Mouse (Mus musculus): ENCODE measurements around the gene Gm20390. TPM values are rescaled to one million over a fixed set of nuclear protein-coding genes. Genes with fewer than 3 reads are reported as not detected.
A peak's percentile ranks its signal among the peaks of the same experiment; 100 is the strongest.

Gm20390 gene
- total RNA-seq (2021) = 100 to 1,000 TPM in 1 of 2 experiments, 10 to 100 TPM in 1; 88.1 to 124 TPM

DNA sequence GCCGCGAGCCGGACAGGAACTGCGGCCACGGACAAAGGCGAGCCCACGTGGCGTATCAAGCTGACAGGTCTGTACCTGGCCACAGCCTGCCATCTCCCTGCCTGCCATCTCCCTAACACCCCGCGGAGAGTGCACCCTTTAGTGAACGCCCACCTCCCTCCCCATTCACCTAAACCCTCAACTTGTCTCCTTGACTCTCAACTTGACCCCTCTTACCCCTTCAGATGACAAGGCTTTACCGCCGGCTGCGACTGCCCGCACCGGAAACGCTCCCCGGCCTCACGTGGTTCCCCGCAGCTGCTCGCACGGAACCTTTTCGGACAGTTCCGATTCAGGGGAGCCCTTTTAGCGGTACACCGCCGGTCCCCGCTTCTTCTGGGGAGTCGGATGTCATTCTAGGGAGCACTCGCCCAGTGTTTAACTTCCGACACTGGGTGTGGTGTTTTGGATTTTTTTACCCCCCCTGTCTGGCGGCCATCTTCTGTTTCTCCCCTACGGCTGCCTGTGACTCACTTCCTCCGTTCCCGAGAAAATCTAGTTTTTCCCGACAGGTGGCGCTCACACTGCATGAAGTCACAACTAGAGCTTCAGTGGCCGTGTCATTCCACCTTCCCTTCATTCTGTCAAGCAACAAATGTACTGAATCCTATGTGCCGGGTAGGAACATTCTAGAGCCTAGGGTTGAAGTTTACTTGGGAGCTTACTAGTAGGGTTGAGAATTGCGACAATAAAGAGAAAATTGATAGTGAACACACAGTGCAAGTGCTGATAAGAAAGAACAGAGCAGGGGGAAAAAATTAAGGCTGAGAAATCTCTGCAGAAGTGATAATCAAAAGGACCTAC, at the start of gene Gm20390, which contains the start of gene Nme1:
Gene Gm20390 (minus strand): TSS at position 289 of the 843 bp plus-strand sequence.
Gene Nme1 (minus strand): TSS at position 517 of the 843 bp plus-strand sequence.
- peak; percentile 98 for DNase-seq (ENCODE audit: extremely low spot score in 1 of 2, low spot score in 1 of 2)

DNA sequence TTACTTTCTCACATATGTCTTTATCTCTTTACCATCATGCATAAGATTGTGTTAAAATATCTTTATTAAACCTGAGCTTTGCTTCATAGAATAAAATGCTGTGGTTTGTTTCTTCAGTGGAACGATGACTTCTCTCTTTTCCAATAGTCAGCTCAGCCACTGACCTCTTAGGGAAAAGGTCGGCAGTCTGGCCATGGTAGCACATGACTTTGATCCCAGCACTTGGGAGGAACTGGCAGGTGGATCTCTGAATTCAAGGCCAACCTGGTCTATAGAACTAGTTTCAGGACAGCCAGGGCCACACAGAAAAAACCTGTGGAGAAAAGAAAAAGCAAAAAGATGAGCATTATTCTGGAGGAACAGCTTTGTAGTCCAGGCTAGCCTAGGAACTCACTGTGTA, 35.3 kb upstream of the Gm20390 start:
- no peak for DNase-seq (ENCODE audit: extremely low spot score in 1 of 2, low spot score in 1 of 2)

DNA sequence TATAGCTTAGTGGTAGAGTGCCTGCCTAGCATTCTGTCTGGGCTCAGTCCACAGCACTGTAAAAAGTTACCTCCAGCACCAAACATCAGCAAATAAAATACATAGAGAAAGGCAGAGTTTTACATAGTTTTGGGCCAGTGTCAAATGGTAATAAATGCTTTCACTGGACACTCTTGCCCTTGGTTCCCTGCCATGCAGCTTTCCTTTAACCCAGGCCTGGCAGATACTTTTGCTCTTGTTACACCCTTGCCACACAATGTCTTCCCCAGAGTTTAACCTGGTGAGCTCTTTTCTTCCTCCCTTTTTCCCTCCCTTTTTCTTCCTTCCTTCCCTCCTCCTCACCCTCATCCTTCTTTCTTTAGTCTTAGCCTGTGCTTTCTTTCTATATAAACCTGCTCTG, 31.2 kb upstream of the Gm20390 start:
- DNase-seq (ENCODE audit: extremely low spot score in 1 of 2, low spot score in 1 of 2) = no peak

DNA sequence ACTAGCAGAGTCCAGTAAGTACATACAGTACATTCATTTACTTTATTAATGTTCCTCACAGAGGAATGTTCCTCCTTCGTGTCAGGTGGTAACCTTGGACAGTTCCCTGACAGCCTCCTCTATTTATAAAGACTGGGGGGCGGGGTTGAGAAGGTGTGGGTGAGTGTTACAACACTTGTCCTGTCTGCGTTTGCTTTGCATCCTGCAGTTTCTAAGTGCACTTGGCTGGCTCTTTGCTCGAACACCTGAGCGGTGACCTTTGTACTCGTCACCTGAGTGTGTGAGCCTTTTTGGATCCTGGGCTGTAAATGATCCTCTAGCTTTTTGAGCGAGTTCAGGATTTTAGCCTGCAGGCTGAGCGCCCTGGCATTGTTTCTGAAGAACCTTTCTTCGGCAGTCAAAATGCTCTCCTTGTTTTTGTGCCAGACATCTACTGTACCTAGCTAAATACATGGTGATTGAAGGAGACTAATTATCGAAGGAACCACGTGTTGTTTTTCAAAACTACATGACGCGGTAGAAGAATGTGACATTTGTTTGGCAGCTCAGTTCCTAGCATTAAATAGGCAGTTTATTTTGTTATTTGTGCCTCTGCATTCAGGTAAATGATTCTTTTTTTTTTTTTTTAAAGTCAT, 29.2 kb upstream of the Gm20390 start:
- no peak for DNase-seq (ENCODE audit: extremely low spot score in 1 of 2, low spot score in 1 of 2)

DNA sequence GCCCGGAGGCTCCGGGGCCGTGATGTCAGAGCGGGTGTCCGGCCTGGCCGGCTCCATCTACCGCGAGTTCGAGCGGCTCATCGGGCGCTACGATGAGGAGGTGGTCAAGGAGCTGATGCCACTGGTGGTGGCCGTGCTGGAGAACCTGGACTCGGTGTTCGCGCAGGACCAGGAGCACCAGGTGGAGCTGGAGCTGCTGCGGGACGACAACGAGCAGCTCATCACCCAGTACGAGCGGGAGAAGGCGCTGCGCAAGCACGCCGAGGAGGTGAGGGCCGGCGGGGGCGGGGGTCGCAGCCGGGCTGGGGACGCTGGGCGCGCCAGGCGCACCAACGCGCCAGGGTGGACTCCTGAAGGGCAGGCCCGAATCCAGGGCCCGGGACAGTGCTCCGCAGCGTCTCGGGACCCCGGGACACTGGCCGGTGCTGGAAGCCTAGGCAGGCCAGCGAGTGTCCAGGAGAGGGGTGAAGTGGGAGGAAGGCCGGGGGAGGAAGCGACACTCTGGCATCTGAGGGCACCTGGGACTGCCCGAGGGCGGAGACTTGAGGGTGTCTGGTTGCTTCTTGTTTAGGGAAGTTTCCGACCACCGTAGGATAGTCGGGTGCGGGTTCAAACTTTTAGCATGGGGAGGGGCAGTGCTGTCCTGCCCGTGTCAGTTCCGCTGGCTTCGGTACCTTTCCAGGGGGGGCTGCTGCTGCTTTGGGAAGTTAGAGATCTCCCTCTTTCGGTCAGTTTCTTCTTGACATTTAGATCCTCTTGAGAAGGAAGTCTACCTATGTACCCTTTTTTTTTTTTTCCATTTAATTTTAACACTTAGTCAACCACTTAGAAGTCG, 28.4 kb upstream of the Gm20390 start:
- peak; percentile 7 to 44 for DNase-seq (ENCODE audit: extremely low spot score in 1 of 2, low spot score in 1 of 2)

DNA sequence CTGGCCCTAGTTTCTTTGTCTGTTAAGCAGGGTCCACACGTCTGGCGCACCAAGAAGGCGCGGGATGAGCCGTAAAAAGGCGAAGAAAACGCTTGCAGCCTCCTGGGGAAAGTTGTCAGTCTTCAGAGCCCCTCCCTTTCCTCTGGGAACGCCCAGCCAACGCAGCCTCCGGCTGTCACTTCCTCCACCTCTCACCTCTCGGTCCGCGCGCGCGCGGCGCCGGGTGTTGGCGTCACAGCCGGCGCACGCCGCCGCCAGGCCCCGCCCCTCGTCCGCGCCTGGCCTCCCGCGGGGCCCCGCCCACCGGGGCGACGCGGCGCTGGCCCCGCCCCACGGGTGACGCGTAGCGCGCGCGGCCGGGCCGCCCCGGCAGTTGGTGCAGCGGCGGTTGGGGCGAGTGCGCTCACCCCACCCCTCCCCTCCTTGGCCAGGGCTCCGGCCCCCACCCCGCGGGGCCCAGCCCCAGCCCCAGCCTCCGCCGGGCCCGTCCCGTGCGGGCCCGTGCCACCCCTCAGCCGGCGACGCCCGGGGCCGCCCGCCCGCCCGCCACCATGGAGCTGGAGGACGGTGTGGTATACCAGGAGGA, 27.7 kb upstream of the Gm20390 start, which contains the start of gene Spag9:
Gene Spag9 (plus strand): TSS at position 372 of the 586 bp plus-strand sequence.
- peak; percentile 70 to 80 for DNase-seq (ENCODE audit: extremely low spot score in 1 of 2, low spot score in 1 of 2)

DNA sequence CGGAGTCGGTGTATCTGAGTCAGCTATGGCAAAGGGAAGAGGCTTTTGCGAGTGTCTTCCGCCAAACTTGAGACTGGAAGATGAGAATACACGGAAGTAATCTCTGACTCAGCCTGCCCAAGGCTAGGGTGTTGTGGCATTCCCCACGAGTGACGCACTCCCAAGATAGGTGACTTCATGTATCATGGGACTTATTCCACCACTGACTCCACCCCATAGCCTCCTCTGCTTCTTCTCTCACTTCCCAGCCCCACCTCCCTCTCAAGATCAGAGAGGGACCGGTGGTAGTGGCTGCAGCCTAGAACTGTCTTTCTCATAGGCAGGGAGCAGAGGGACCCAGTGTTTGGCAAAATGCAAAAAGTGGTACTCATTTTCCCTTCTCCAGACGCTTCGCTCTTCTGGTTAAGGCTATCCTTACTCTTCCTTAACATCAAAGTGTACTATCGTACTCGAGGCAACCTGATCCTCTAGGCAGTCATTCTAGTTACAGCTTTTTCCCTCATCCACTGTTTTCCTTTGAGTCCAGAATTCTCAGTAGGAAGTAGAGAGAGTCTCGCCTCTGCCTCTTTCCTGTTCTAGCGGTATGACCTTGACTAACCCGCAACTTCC, 27.1 kb upstream of the Gm20390 start:
- DNase-seq (ENCODE audit: extremely low spot score in 1 of 2, low spot score in 1 of 2) = peak; percentile 27 to 48

DNA sequence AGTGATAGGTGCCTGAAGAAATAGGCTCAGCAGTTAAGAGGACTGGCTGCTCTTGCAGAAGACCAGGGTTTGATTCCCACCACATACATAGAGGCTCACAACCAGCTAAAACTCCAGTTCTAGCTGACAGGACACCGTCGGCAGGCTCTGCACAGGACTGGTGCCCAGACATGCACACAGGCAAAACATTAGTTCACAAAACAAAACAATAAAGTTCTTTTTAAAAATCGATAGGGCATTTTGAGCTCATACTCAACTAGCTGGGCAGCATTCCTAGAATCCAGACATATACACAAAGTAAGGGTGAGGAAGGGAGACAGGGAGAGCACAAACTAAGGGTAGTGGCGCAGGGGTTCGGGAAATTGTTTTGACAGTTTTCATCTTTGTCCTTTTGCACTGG, 26.4 kb upstream of the Gm20390 start:
- DNase-seq (ENCODE audit: extremely low spot score in 1 of 2, low spot score in 1 of 2) = no peak

DNA sequence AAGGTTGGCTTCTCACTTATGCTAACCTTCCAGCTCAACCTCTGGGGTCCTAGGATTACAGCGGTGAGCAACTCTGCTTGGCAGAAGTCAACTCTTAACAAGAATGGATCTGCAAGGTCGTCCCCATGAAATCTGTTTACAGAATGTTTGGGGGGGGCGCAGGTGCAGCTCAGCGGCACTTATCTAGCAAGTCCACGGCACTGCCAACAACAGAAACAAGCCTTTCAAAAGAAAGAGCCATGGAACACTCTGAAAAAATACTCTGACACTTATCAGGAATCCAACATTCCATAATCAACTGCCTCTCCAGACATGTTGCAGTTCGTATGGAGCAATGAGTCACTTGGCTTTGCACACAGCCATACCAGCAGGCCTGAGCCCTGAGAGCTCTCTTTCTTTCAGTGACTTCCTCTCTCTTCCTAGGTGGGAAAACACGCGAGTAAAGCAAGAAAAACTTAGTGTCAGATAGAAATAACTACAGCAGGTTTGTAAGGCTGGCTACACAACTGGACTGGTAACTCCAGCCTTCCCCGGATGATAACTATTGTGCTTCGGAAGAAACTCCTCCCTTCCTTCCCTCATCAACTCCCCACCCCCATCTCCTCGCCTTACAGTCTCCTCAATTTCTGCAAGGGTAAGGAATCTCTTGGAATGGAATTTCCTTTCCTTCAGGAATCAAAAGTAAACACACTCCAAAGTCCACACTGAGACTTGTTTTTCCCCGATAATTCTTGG, 20.4 kb upstream of the Gm20390 start:
- DNase-seq (ENCODE audit: extremely low spot score in 1 of 2, low spot score in 1 of 2) = no peak

DNA sequence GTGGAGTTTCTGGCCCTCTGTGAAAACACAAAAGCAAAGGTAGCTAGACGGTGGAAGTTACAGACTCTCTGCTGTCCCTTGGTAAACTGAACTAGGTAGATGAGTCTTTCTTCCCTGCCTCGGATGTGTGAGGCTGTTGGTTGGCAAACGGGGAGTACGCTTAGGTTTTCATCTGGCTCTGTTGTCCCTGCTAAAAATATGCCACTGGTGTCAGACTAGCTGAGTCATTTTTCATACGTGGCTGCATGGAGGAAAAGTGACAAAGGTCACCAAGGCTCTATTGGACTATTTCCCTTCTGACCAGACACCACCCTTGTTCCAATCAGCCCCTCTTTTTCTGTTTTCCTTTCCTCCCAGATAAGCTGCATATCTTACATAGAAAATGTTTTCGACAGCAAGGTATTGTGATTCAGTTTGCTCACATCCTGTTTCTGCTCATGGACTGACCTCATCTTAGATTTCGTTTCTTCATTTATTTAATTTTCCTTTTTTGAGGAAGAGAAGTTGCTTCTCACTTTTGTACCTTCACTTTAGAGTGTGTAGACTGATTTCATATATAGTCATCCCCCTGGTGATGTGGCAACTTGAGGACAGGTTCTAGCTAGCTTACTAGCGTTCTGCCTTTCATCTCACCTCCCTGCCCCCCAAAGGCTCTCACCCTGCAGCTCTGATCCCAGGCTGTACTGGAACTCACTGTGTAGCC, 19.7 kb upstream of the Gm20390 start:
- DNase-seq (ENCODE audit: extremely low spot score in 1 of 2, low spot score in 1 of 2) = no peak

DNA sequence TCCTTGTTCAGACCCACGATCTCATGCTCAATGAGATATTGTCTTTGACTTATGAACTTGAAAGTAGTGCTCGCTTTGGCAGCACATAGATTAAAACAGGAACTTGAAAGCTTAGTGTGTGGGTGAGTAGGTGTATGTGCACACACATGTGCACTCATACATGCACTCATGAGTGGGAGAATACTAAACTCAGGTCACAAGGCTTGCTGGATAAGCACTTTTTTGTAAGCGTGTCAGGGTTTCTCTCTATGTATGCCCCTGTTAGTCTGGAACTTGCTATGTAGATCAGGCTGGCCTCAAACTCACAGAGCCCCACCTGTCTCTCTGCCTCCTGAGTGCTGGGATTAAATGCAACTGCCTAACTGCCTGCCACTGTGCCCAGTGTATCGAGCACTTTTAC, 18.9 kb upstream of the Gm20390 start:
- DNase-seq (ENCODE audit: extremely low spot score in 1 of 2, low spot score in 1 of 2) = no peak

DNA sequence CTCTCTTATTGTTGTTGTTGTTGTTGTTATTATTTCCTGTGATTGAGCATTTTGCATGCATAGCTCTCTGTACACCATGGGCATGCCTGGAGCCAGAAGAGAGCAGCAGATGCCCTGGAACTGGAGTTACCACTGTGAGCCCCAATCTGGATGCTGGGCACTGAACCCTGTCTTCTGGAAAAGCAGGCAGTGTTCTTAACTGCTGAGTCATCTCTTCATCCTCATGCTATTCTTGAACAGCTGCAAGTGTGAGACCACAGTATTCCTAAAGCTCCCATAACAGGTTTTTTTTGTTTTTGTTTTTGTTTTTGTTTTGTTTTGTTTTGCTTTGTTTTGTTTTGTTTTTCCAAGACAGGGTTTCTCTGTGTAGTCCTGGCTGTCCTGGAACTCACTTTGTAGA, 18.2 kb upstream of the Gm20390 start:
- DNase-seq (ENCODE audit: extremely low spot score in 1 of 2, low spot score in 1 of 2) = no peak

DNA sequence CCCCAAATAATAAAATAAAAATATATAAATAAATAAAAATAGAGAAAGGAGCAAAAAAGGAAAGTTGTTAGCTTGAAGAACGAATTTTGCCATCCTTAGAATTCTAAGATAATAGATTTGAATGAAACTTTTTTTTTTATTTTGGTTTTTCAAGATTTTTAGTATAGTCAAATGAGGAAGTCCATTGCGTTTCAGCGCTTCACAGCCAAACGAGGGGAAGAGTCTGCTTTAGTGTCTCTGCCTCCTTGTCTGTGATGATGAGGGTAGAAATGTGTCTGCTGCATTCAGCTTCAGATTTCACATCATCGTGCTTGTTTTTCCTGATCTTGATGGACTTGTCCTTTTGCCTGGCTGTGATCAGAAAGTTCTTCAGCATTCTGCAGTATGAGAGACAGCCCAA, 17.2 kb upstream of the Gm20390 start:
- no peak for DNase-seq (ENCODE audit: extremely low spot score in 1 of 2, low spot score in 1 of 2)

DNA sequence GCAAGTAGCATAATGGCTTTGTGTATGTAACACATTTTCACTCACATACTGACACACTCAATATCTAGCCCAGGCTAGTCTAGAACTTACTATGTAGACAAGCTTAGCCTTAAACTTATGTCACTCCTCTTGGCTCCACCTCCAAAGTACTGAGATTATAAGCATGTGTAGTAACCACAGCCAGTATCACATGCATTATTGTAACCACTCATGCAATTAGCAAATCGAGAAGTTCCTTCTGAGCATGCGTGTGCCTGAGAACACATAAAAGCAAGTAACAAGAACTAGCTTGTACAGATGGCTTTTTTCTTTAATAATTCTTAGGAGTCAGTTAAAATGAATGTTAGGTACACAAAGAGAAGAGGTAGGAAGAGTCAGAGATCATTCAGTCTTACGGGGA, 16.5 kb upstream of the Gm20390 start:
- no peak for DNase-seq (ENCODE audit: extremely low spot score in 1 of 2, low spot score in 1 of 2)

DNA sequence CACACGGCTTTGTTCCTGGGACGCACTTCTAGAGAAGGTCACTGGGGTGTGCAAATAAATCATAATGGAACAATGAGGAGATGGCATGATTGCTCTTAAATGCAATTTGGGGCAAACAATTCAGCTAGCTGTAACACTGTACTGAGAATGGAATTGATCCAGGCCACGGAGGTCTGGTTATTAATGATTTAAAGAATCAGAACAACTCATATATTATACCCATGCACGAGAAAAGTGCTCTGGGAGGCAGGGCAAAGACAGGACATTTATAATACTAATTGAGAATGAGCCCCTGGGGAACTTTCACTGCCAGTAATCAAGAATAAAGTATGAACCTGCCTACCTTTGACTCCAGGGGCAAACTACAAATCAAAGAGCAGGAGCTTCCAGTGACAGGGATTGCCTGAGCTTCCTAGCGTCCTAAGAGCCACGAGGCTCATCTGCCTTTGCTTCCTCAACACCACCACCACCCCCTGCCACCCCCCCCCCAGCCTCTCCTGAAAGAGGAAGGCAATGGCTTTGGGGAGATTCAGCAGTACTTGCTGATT, 11.5 kb upstream of the Gm20390 start:
- DNase-seq (ENCODE audit: extremely low spot score in 1 of 2, low spot score in 1 of 2) = no peak

DNA sequence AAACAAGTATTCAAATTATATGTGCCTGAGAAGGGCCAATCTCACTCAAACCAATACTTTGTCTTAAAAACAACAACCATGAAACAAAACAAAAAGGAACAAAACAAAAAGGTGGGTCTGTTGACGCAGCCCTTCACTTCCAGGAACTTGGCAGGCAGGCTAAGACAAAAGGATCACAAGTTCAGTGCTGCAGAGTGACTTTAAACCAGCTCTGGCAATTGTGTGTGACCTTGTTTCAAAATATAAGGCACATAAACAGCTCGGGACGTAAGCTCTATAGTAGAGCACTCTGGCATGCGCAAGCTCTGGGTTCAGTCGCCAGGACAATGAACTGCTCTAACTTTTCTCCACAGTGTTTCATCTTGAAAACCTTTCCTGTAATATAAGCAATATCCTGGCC, 4.9 kb upstream of the Gm20390 start:
- DNase-seq (ENCODE audit: extremely low spot score in 1 of 2, low spot score in 1 of 2) = no peak

DNA sequence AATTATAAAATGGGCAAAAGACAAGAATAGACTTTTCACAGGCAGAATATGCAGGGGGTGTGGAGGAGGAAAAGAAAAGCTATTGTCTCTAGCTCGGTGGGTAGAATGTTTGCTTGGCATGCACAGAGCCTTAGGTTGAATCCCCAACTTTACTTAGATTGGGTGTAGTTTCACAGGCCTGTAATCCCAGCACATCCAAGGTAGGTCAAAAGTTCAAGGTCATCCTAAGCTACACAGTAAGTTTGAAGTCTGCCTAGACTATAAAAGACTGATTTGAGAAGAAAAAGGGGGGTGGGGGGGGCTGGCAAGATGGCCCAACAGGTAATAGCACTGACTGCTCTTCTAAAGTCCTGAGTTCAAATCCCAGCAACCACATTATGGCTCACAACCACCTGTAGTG, 1.7 kb upstream of the Gm20390 start:
- no peak for DNase-seq (ENCODE audit: extremely low spot score in 1 of 2, low spot score in 1 of 2)

DNA sequence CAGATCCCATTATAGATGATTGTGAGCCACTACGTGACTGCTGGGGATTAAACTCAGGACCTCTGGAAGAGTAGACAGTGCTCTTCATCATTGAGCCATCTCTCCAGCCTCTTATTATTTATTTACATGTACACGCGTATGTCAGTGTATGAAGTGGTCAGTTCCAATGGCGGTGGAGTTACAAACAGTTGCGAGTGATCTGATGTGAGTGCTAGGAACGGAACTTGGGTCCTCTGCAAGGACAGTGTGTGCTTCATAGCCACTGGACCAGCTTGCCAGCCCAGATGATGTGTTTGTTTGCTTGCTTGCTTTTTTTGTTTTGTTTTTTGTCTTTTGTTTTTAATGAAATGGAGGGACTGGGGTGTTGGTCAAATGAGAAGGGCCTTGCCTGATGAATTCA, 1.1 kb upstream of the Gm20390 start:
- no peak for DNase-seq (ENCODE audit: extremely low spot score in 1 of 2, low spot score in 1 of 2)

DNA sequence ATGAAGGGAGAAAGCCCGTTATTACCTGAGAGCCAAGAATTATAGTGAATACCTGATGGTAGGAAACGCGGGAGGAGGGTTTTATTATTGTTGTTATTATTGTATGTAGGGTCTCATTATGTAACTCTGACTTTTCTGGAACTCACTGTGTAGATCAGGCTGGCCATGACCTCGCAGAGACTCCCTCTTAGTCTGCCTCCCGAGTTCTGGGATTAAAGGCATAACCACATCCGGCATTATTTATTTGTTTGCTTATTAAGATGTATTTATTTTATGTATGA, 695 bp upstream of the Gm20390 start:
- DNase-seq (ENCODE audit: extremely low spot score in 1 of 2, low spot score in 1 of 2) = no peak
